Mouse (Mus musculus) C3H10T1/2 (cell line): ENCODE data around the gene Hist1h2ak. TPM values are rescaled to one million over a fixed set of nuclear protein-coding genes. Genes with fewer than 3 reads are reported as not detected.

ENCODE experiments used
- polyA plus RNA-seq, 2 experiments: library from polyadenylated mRNA; unstranded; fragments of >200 nt; fragmentation: generic; extraction: Trizol; gene quantifications; one replicate each; pipeline ENCODE4 v1.2.1; 2012; ENCODE audit warnings: missing spikeins in 2 of 2

The Hist1h2ak gene
- 10 to 100 TPM in 1 of 2 experiments, 1 to 10 TPM in 1; 2.8 to 17.3 TPM for polyA plus RNA-seq

GRCm38 (mm10) chr13:21753524-21754285 lies at the start of gene Hist1h2ak, which contains the start of gene Hist1h2bn:
Gene Hist1h2ak (minus strand): TSS chr13:21753827.
Gene Hist1h2bn (plus strand): TSS chr13:21754123.

GRCm38 (mm10) chr13:21786899-21787629 lies 33.4 kb upstream of the Hist1h2ak start, which contains the start of the genes Hist1h2an and Hist1h2bp:
Gene Hist1h2an (minus strand): TSS chr13:21787218.
Gene Hist1h2bp (plus strand): TSS chr13:21787461.

GRCm38 (mm10) chr13:21783255-21783617 lies 29.6 kb upstream of the Hist1h2ak start, which contains the start of gene Hist1h3i:
Gene Hist1h3i (minus strand): TSS chr13:21783370.

GRCm38 (mm10) chr13:21779767-21780731 lies 26.4 kb upstream of the Hist1h2ak start, which contains the start of gene Hist1h1b:
Gene Hist1h1b (minus strand): TSS chr13:21780625.

GRCm38 (mm10) chr13:21750159-21751017 lies 3.2 kb downstream of the Hist1h2ak start, which contains the start of gene Hist1h4k:
Gene Hist1h4k (minus strand): TSS chr13:21750505.

GRCm38 (mm10) chr13:21734906-21735767 lies 18.5 kb downstream of the Hist1h2ak start, which contains the start of gene Hist1h4j:
Gene Hist1h4j (plus strand): TSS chr13:21735064.

GRCm38 (mm10) chr13:21721757-21722372 lies 31.8 kb downstream of the Hist1h2ak start, which contains the start of gene Hist1h2bm:
Gene Hist1h2bm (plus strand): TSS chr13:21722044.

GRCm38 (mm10) chr13:21717397-21718357 lies 36.0 kb downstream of the Hist1h2ak start, which contains the start of gene Hist1h3h:
Gene Hist1h3h (plus strand): TSS chr13:21717659.

GRCm38 (mm10) chr13:21715864-21716539 lies 37.6 kb downstream of the Hist1h2ak start, which contains the start of the genes Hist1h2bl and Hist1h2ai:
Gene Hist1h2bl (minus strand): TSS chr13:21716143.
Gene Hist1h2ai (plus strand): TSS chr13:21716422.

Other genes with a start within 250 kb of the Hist1h2ak start
- 1 to 10 TPM in 1 of 2 experiments, under 1 TPM in 1; 0.26 to 1.2 TPM for gene Zkscan8, start 222.7 kb downstream of the Hist1h2ak start, polyA plus RNA-seq
- under 1 TPM; 0.01 to 0.05 TPM for gene Olfr1366, start 211.0 kb downstream of the Hist1h2ak start, polyA plus RNA-seq
- gene Olfr1535, start 193.9 kb downstream of the Hist1h2ak start, polyA plus RNA-seq = not detected
- gene Olfr1364, start 172.1 kb downstream of the Hist1h2ak start, polyA plus RNA-seq = not detected
- gene Olfr1362, start 139.8 kb downstream of the Hist1h2ak start, polyA plus RNA-seq = not detected
- gene Olfr11, start 111.3 kb downstream of the Hist1h2ak start, polyA plus RNA-seq = under 1 TPM in 1 of 2 experiments, not detected in 1; 0.02 TPM
- gene Olfr1361, start 90.4 kb downstream of the Hist1h2ak start, polyA plus RNA-seq = not detected
- gene Olfr1360, start 76.4 kb downstream of the Hist1h2ak start, polyA plus RNA-seq = not detected
- not detected for gene Olfr1359, start 55.7 kb downstream of the Hist1h2ak start, polyA plus RNA-seq
- gene Hist1h2bl, start 37.7 kb downstream of the Hist1h2ak start, polyA plus RNA-seq = 10 to 100 TPM in 1 of 2 experiments, 1 to 10 TPM in 1; 3.1 to 18.5 TPM
- gene Hist1h2ai, start 37.4 kb downstream of the Hist1h2ak start, polyA plus RNA-seq = 10 to 100 TPM; 16.9 to 23.6 TPM
- 10 to 100 TPM; 14.5 to 88.7 TPM for gene Hist1h3h, start 36.2 kb downstream of the Hist1h2ak start, polyA plus RNA-seq
- gene Hist1h2bm, start 31.8 kb downstream of the Hist1h2ak start, polyA plus RNA-seq = 10 to 100 TPM in 1 of 2 experiments, 1 to 10 TPM in 1; 2.2 to 12.6 TPM
- 1 to 10 TPM; 4.2 to 5.5 TPM for gene Hist1h4j, start 18.8 kb downstream of the Hist1h2ak start, polyA plus RNA-seq
- 10 to 100 TPM in 1 of 2 experiments, 1 to 10 TPM in 1; 7.8 to 28.2 TPM for gene Hist1h4k, start 3.3 kb downstream of the Hist1h2ak start, polyA plus RNA-seq
- 1 to 10 TPM; 2.0 to 7.9 TPM for gene Hist1h2bn, start 296 bp upstream of the Hist1h2ak start, polyA plus RNA-seq
- 1 to 10 TPM; 1.6 to 7.5 TPM for gene Hist1h1b, start 26.8 kb upstream of the Hist1h2ak start, polyA plus RNA-seq
- gene Hist1h3i, start 29.5 kb upstream of the Hist1h2ak start, polyA plus RNA-seq = 10 to 100 TPM; 13.1 to 37.5 TPM
- gene Hist1h2an, start 33.4 kb upstream of the Hist1h2ak start, polyA plus RNA-seq = 10 to 100 TPM; 13.8 to 30.2 TPM
- gene Hist1h2bp, start 33.6 kb upstream of the Hist1h2ak start, polyA plus RNA-seq = 10 to 100 TPM in 1 of 2 experiments, 1 to 10 TPM in 1; 1.7 to 17.1 TPM
- 10 to 100 TPM; 10.6 to 41.1 TPM for gene Hist1h2bq, start 56.4 kb upstream of the Hist1h2ak start, polyA plus RNA-seq
- 1 to 10 TPM in 1 of 2 experiments, under 1 TPM in 1; 0.84 to 2.2 TPM for gene Hist1h2ao, start 56.6 kb upstream of the Hist1h2ak start, polyA plus RNA-seq
- gene Hist1h4m, start 57.9 kb upstream of the Hist1h2ak start, polyA plus RNA-seq = 1 to 10 TPM in 1 of 2 experiments, not detected in 1; 2.9 TPM
- 10 to 100 TPM; 21.2 to 62.8 TPM for gene Hist1h4n, start 78.4 kb upstream of the Hist1h2ak start, polyA plus RNA-seq
- 1,000 to 10,000 TPM in 1 of 2 experiments, 100 to 1,000 TPM in 1; 1,000 to 8,126 TPM for gene Hist1h2ap, start 79.7 kb upstream of the Hist1h2ak start, polyA plus RNA-seq
- 10 to 100 TPM in 1 of 2 experiments, 1 to 10 TPM in 1; 8.9 to 41.0 TPM for gene Hist1h2br, start 79.9 kb upstream of the Hist1h2ak start, polyA plus RNA-seq
- gene Zfp184, start 191.3 kb upstream of the Hist1h2ak start, polyA plus RNA-seq = 1 to 10 TPM in 1 of 2 experiments, under 1 TPM in 1; 0.04 to 2.1 TPM
- gene Pom121l2, start 227.4 kb upstream of the Hist1h2ak start, polyA plus RNA-seq = not detected